Mouse (Mus musculus) stomach, embryonic 15.5 days (tissue): Measurements from ENCODE around the gene Gm12258. TPM values are rescaled to one million over a fixed set of nuclear protein-coding genes. Genes with fewer than 3 reads are reported as not detected.

Source experiments
- ATAC-seq: fragments of 200-750 bp; cut with Nextera tagmentation; 2 replicates; pipeline ENCODE4 v1.8.0; 2017; ENCODE audit warnings: low read depth, moderate number of reproducible peaks, moderate TSS enrichment; ENCODE audit not compliant: insufficient read depth, low FRiP score
- H3K27ac ChIP-seq: fragments of 300-500 bp; sonication (generic); 2 replicates; pipeline ENCODE4 v1.5.1; 2015; ENCODE audit warnings: mild to moderate bottlenecking, inconsistent platforms
- H3K27me3 ChIP-seq: fragments of 300-500 bp; sonication (generic); replicated peaks from 2 replicates; pipeline ENCODE4 v1.6.1; 2015; ENCODE audit warnings: inconsistent platforms
- H3K36me3 ChIP-seq: fragments of 300-500 bp; sonication (generic); 2 replicates; pipeline ENCODE4 v1.6.1; 2015; ENCODE audit warnings: inconsistent platforms
- H3K4me1 ChIP-seq: fragments of 300-500 bp; sonication (generic); 2 replicates; pipeline ENCODE4 v1.6.1; 2015; ENCODE audit warnings: inconsistent platforms
- H3K4me2 ChIP-seq: fragments of 300-500 bp; sonication (generic); 2 replicates; pipeline ENCODE4 v1.6.1; 2015; ENCODE audit warnings: mild to moderate bottlenecking, inconsistent platforms
- H3K4me3 ChIP-seq: fragments of 300-500 bp; sonication (generic); replicated peaks from 2 replicates; pipeline ENCODE4 v1.5.1; 2015; ENCODE audit warnings: inconsistent platforms
- H3K9ac ChIP-seq: fragments of 300-500 bp; sonication (generic); 2 replicates; pipeline ENCODE4 v1.6.1; 2015; ENCODE audit warnings: inconsistent platforms
- H3K9me3 ChIP-seq: fragments of 300-500 bp; sonication (generic); 2 replicates; pipeline ENCODE4 v1.6.1; 2016; ENCODE audit warnings: inconsistent platforms
- WGBS: fragments of 180-500 bp; shearing (Covaris S2); methylation state at CpG from one replicate; pipeline ENCODE4 v1.1.7; 2015; 5-methylcytosine and 5-hydroxymethylcytosine counted together
- polyA plus RNA-seq: library from polyadenylated mRNA; unstranded; fragments of >200 nt; fragmentation: Nextera tagmentation; extraction: Ambion mirVana; gene quantifications from 2 replicates; pipeline ENCODE4 v1.2.1, GENCODE M21; 2015

Gm12258 gene
- polyA plus RNA-seq, 1 experiment from 2014 or later: 8.2 TPM

DNA sequence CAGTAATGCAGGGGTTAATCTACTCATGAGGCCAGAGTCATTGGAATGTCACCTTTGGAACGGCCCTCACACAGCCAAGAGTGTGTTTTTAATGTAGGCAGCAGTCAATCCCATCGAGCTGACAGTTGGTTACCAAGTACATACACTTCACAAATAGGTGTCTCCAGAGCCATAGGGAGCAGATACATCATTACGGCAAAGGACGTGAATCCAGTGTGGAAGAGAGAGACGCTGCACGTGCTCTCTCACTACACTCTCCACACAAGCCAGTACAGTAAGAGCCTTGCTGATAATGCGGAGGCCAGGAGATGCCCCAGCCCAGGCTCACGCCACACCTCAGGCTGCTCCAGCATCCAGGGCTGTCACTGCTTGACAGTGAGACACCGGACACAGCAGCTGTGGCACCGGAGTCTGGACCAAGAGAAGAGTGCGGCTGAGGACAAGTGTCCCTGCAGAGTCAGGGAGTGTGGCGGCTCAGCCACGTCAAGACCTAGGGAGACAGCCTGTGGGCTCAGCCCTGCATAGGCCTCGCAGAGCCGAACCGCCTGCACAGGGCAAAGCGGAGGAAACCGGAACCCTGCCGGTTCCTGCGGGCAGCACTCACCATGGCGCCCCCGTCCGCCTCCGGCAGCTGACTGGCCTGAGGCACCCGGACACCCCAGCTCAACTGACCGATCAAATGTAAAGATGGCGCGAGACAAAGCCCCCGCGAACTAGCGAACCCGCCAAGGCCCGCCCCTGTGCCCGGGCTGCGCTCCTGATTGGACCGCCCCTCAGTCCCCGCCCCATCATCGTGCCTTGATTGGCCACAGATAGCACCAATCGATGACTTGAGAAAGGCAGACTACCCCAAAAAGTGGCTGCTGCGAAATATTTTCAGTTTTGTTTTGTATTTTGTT, 56.8 kb downstream of the Gm12258 start, which contains the start of gene Zfp39:
TSS of gene Zfp39 (minus strand) at position 715 of the 899 bp plus-strand sequence.
- Histone ChIP-seq H3K4me3 (peak within 1 kb of the TSS; percentile 80), H3K36me3 (peaks cover 3% of the 10 kb centered on the region; the same call in 1 of the 2 replicates), H3K4me1 (peaks cover 7% of the 10 kb centered on the region; the same call in 1 of the 2 replicates), H3K27me3 (no peaks in the 10 kb centered on the region), H3K27ac (peak within 1 kb of the TSS; percentile 88), H3K9ac (peak within 1 kb of the TSS; percentile 87), H3K9me3 (no peaks in the 10 kb centered on the region), H3K4me2 (peak within 1 kb of the TSS; percentile 82)
- under 1% methylated on average over 40 of the region's 40 CpGs for WGBS
- ATAC-seq: peak; percentile 97

DNA sequence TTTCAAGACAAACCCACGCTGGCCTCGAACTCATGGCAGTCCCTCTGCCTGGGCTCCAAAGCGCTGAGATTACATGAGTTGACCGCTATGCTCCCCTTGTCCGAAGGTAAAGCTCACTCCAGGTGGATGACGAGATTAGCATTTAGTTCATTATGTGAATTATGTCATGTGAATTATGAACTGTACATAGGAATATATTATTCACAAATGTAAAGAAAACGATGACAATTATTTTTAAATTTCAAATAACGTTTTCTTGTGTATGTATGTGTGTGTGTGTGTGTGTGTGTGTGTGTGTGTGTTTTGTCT, 57.4 kb downstream of the Gm12258 start:
- H3K9ac ChIP-seq: peak overlapping the region; percentile 42; the same call in 1 of the 2 replicates
- H3K9me3 ChIP-seq: no peaks in the 10 kb centered on the region
- H3K27ac ChIP-seq: peak overlapping the region; percentile 88; the same call in 1 of the 2 replicates
- peaks cover 3% of the 10 kb centered on the region; the same call in 1 of the 2 replicates for H3K36me3 ChIP-seq
- H3K27me3 ChIP-seq: no peaks in the 10 kb centered on the region
- H3K4me2 ChIP-seq: peak overlapping the region; percentile 82
- WGBS: 2% methylated on average over 8 of the region's 8 CpGs
- no peak for ATAC-seq
- peak overlapping the region; percentile 80 for H3K4me3 ChIP-seq
- H3K4me1 ChIP-seq: peaks cover 7% of the 10 kb centered on the region; the same call in 1 of the 2 replicates

DNA sequence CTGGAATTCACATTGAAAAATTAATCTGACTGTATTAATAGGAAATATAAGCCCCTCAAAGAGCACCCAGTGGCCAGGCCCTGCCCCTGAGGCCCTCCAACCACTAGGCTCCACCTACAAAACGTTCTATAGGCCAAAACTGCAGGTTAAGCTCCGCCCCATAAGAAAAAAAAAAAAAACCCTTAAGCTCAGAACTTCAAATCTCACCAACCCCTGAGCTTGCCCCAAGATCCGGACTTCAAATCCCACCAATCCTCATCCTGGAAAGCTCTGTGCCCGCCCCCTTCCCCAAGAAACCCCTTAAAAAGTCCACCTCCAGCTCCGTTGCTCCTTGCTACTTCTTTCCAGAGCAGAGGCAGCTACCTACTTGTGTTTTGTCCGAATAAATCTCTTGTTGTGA, 57.9 kb downstream of the Gm12258 start:
- WGBS: 45% methylated on average over 6 of the region's 6 CpGs
- Histone ChIP-seq H3K27ac (no peak overlapping the region), H3K9ac (no peak overlapping the region), H3K4me1 (peaks cover 7% of the 10 kb centered on the region; the same call in 1 of the 2 replicates), H3K36me3 (peaks cover 3% of the 10 kb centered on the region; the same call in 1 of the 2 replicates), H3K4me3 (peak overlapping the region; percentile 80; the same call in 1 of the 2 replicates), H3K27me3 (no peaks in the 10 kb centered on the region), H3K9me3 (no peaks in the 10 kb centered on the region), H3K4me2 (peak overlapping the region; percentile 82; the same call in 1 of the 2 replicates)
- ATAC-seq: no peak

Other genes with a start within 250 kb of the Gm12258 start
- 0.84 and 2.3 TPM in 2 replicates for gene 2210407C18Rik, start 231.1 kb upstream of the Gm12258 start, polyA plus RNA-seq
- gene Olfr323, start 216.7 kb upstream of the Gm12258 start, polyA plus RNA-seq: not detected in 2 replicates
- gene Trim58, start 206.7 kb upstream of the Gm12258 start, polyA plus RNA-seq: 0.45 and 1.2 TPM in 2 replicates
- not detected in 2 replicates for gene Olfr322, start 188.4 kb upstream of the Gm12258 start, polyA plus RNA-seq
- not detected in 2 replicates for gene Olfr320, start 166.1 kb upstream of the Gm12258 start, polyA plus RNA-seq
- gene Olfr319, start 148.0 kb upstream of the Gm12258 start, polyA plus RNA-seq: not detected in 2 replicates
- not detected in 2 replicates for gene Olfr318, start 123.1 kb upstream of the Gm12258 start, polyA plus RNA-seq
- gene Olfr317, start 107.9 kb upstream of the Gm12258 start, polyA plus RNA-seq: not detected in 2 replicates
- gene Olfr316, start 94.4 kb upstream of the Gm12258 start, polyA plus RNA-seq: not detected in 2 replicates
- gene Olfr315, start 74.0 kb upstream of the Gm12258 start, polyA plus RNA-seq: not detected in 2 replicates
- gene Olfr314, start 64.2 kb upstream of the Gm12258 start, polyA plus RNA-seq: not detected in 2 replicates
- 9.6 and 14.0 TPM in 2 replicates for gene Fam183b, start 45.2 kb upstream of the Gm12258 start, polyA plus RNA-seq
- not detected in 2 replicates for gene Olfr313, start 32.2 kb upstream of the Gm12258 start, polyA plus RNA-seq
- gene Olfr312, start 17.9 kb upstream of the Gm12258 start, polyA plus RNA-seq: not detected in 2 replicates
- not detected in 2 replicates for gene Olfr311, start 7.9 kb upstream of the Gm12258 start, polyA plus RNA-seq
- gene 2810021J22Rik, start 20.1 kb downstream of the Gm12258 start, polyA plus RNA-seq: 6.7 and 6.8 TPM in 2 replicates
- gene Zfp39, start 57.1 kb downstream of the Gm12258 start, polyA plus RNA-seq: 4.6 and 5.6 TPM in 2 replicates
- gene Btnl10, start 70.8 kb downstream of the Gm12258 start, polyA plus RNA-seq: 0.59 and 0.95 TPM in 2 replicates
- 229 and 235 TPM in 2 replicates for gene Rnf187, start 91.8 kb downstream of the Gm12258 start, polyA plus RNA-seq
- gene Hist3h2ba, start 101.8 kb downstream of the Gm12258 start, polyA plus RNA-seq: 42.0 and 45.8 TPM in 2 replicates
- gene Hist3h2a, start 107.5 kb downstream of the Gm12258 start, polyA plus RNA-seq: 29.6 and 32.2 TPM in 2 replicates
- gene Trim17, start 107.5 kb downstream of the Gm12258 start, polyA plus RNA-seq: 0.19 and 0.28 TPM in 2 replicates
- 17.9 and 19.1 TPM in 2 replicates for gene Trim11, start 130.9 kb downstream of the Gm12258 start, polyA plus RNA-seq